Mouse (Mus musculus): ENCODE measurements around the gene Pde6h.

- TF ChIP-seq CTCF (IDR thresholded peaks at IDR 0.05 in 2 of 3, conservative IDR thresholded peaks at IDR 0.05 in 1 of 3; ENCODE audit: control insufficient read depth in 1 of 3, insufficient read depth in 1 of 3, low read depth in 2 of 3, low read length in 3 of 3, poor library complexity in 1 of 3, severe bottlenecking in 1 of 3) (no peak), GABPA (IDR thresholded peaks at IDR 0.05; ENCODE audit: low read depth, low read length) (no peak), MAZ (IDR thresholded peaks at IDR 0.05; ENCODE audit: low read depth, low read length) (no peak), USF1 (IDR thresholded peaks at IDR 0.05; ENCODE audit: low read depth, low read length) (no peak), ZC3H11A (IDR thresholded peaks at IDR 0.05; ENCODE audit: low read depth, low read length) (no peak)
These were observed 31.1 kb downstream of the Pde6h start for GRCm38 (mm10) chr6:136954715-136955114.

All from MEL (cell line).